Mouse (Mus musculus) heart, adult 2 months (tissue): ENCODE measurements around the gene 1600014C10Rik.

ENCODE experiments used
- CTCF ChIP-seq: fragments of 200-600 bp; IDR thresholded peaks from 2 replicates; pipeline ENCODE4 v1.8.1; 2022; ENCODE audit warnings: antibody characterized with exemption, mild to moderate bottlenecking, moderate library complexity
- POLR2A ChIP-seq: fragments of 200-500 bp; IDR thresholded peaks from 2 replicates; pipeline ENCODE4 v1.6.1; 2011; ENCODE audit warnings: mild to moderate bottlenecking, low read depth, low read length, control low read depth; ENCODE audit not compliant: insufficient read depth

GRCm38 (mm10) chr7:38141747-38142545, 41.1 kb upstream of the 1600014C10Rik start:
- TF ChIP-seq CTCF (peak; percentile 98), POLR2A (no peak)
